Mouse (Mus musculus) heart, embryonic 16.5 days (tissue): ENCODE data around the gene Olfr960. TPM values are rescaled to one million over a fixed set of nuclear protein-coding genes. Genes with fewer than 3 reads are reported as not detected.

Source experiments
- polyA plus RNA-seq: library from polyadenylated mRNA; unstranded; fragments of >200 nt; fragmentation: Nextera tagmentation; extraction: Ambion mirVana; gene quantifications from 2 replicates; pipeline ENCODE4 v1.2.1, GENCODE M21; 2015

The Olfr960 gene
- polyA plus RNA-seq, 1 experiment from 2014 or later = not detected

Other genes with a start within 250 kb of the Olfr960 start
- not detected in 2 replicates for gene Olfr951, start 234.0 kb upstream of the Olfr960 start, polyA plus RNA-seq
- gene Olfr952, start 194.2 kb upstream of the Olfr960 start, polyA plus RNA-seq = not detected in 2 replicates
- not detected in 2 replicates for gene Olfr954, start 164.7 kb upstream of the Olfr960 start, polyA plus RNA-seq
- not detected in 2 replicates for gene Olfr955, start 149.4 kb upstream of the Olfr960 start, polyA plus RNA-seq
- gene Olfr44, start 127.4 kb upstream of the Olfr960 start, polyA plus RNA-seq = not detected in 2 replicates
- gene Olfr957, start 105.6 kb upstream of the Olfr960 start, polyA plus RNA-seq = not detected in 2 replicates
- gene Olfr958, start 67.3 kb upstream of the Olfr960 start, polyA plus RNA-seq = not detected in 2 replicates
- gene Olfr959, start 45.8 kb upstream of the Olfr960 start, polyA plus RNA-seq = not detected in 2 replicates
- gene AW551984, start 17.0 kb upstream of the Olfr960 start, polyA plus RNA-seq = 8.0 and 8.4 TPM in 2 replicates
- gene Olfr148, start 10.7 kb upstream of the Olfr960 start, polyA plus RNA-seq = not detected in 2 replicates
- gene Olfr961, start 23.7 kb downstream of the Olfr960 start, polyA plus RNA-seq = not detected in 2 replicates
- not detected in 2 replicates for gene Olfr963, start 45.8 kb downstream of the Olfr960 start, polyA plus RNA-seq
- not detected in 2 replicates for gene Olfr149, start 85.7 kb downstream of the Olfr960 start, polyA plus RNA-seq
- gene Olfr965, start 90.0 kb downstream of the Olfr960 start, polyA plus RNA-seq = not detected in 2 replicates
- not detected in 2 replicates for gene Olfr150, start 109.6 kb downstream of the Olfr960 start, polyA plus RNA-seq
- gene Olfr967, start 124.9 kb downstream of the Olfr960 start, polyA plus RNA-seq = not detected in 2 replicates
- gene Olfr968, start 161.9 kb downstream of the Olfr960 start, polyA plus RNA-seq = not detected in 2 replicates
- not detected in 2 replicates for gene Olfr969, start 169.6 kb downstream of the Olfr960 start, polyA plus RNA-seq
- gene Olfr970, start 187.5 kb downstream of the Olfr960 start, polyA plus RNA-seq = not detected in 2 replicates
- not detected in 2 replicates for gene Olfr971, start 215.5 kb downstream of the Olfr960 start, polyA plus RNA-seq
- not detected in 2 replicates for gene Olfr972, start 245.0 kb downstream of the Olfr960 start, polyA plus RNA-seq